Comparison of ENCODE assay signal across 20 mouse cellular contexts in the genomic region with DNA sequence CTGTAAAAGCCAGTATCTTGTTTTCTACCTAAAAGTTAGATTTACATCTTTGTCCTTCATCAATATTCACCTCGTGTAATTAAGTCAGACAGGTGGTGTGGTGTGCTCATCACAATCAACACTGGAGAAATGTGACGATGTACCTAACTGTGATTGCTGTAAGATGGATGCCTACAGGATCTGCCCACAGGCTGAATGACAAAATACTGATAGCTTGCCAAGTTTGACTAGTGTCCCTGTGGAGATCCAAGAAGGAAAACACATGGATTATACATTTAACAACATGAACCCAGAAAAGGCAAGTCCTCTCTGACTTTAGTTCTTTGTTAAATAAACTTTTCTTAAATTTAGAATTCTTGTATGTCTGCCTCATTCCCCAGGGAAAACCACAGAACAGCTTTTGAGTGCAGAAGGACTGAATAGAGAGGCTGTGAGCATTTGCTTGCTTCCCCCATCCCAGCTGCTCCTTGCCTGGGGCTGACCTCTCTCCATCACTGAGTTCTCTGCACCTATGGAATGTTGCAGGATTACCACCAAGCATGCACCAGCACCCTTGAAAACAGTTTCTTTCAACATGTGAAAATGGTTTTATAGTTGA.
DNase-seq lines count a peak whose midpoint lies in the region; ATAC-seq and TF ChIP-seq lines count a peak whose summit lies in the region.
"Had no signal": no experiment of that assay in that cellular context is flagged by ENCODE, and none has a peak within 500 bp of the region (broad histone marks: within the 10 kb centered on the region; RNA-seq: fewer than 3 reads in every experiment).

No protein-coding gene starts in this region.

- no peaks in the 10 kb centered on the region for H3K36me3 ChIP-seq in neural tube, embryonic 14.5 days (ENCODE audit: control insufficient read depth, insufficient read depth, low read length)
- H3K36me3 ChIP-seq: lung, embryonic 15.5 days had no signal

- no peak overlapping the region for H3K4me3 ChIP-seq in left cerebral cortex, adult 2 months
- no peak overlapping the region for H3K4me3 ChIP-seq in neural tube, embryonic 14.5 days (ENCODE audit: low read depth, low read length)
- H3K4me3 ChIP-seq: forebrain, embryonic 13.5 days; lung, embryonic 15.5 days had no signal

- no peak for TF ChIP-seq CTCF in left cerebral cortex, adult 2 months (IDR thresholded peaks at IDR 0.05)

- WGBS in neural tube, embryonic 14.5 days, result 76% methylated on average over 2 of the region's 2 CpGs

- H3K9ac ChIP-seq in neural tube, embryonic 14.5 days (replicated peaks; ENCODE audit: low read depth, low read length), result no peak overlapping the region
- H3K9ac ChIP-seq: forebrain, embryonic 13.5 days; lung, embryonic 15.5 days had no signal

- intact Hi-C loops in left cerebral cortex, adult 2 months (cut with DNase I), result loop anchor here (5.0 kb wide), 1 partner anchor 78 kb away; a partner anchor contains a TSS

- H3K4me1 ChIP-seq in neural tube, embryonic 14.5 days (ENCODE audit: control insufficient read depth, insufficient read depth, low read length), result no peaks in the 10 kb centered on the region
- H3K4me1 ChIP-seq: forebrain, embryonic 13.5 days; lung, embryonic 15.5 days had no signal

- H3K4me2 ChIP-seq in neural tube, embryonic 14.5 days (ENCODE audit: low read depth, low read length), result no peak overlapping the region
- H3K4me2 ChIP-seq: forebrain, embryonic 13.5 days; heart, embryonic 11.5 days; lung, embryonic 15.5 days; midbrain, embryonic 11.5 days had no signal

- peak; percentile 46 to 52 for DNase-seq in cerebellum, adult 18-20 months
- no peak for DNase-seq in cerebellum, postnatal 4 days (ENCODE audit: low spot score in 2 of 2)
- DNase-seq in left cerebral cortex, adult 2 months (ENCODE audit: extremely low spot score in 1 of 2, low spot score in 2 of 2), result no peak
- no peak for DNase-seq in left cerebral cortex, adult 18-20 months (ENCODE audit: low spot score in 2 of 2)
- no peak for DNase-seq in neural tube, embryonic 10.5 days (ENCODE audit: extremely low spot score, low spot score)
- DNase-seq in thymus, postnatal 25 days, result no peak
- no peak for DNase-seq in yolk sac, embryonic 10.5 days (ENCODE audit: low spot score)
- DNase-seq: adrenal gland, adult 8-10 months; embryo, embryonic 11 days; gastrocnemius, postnatal 36 days; kidney, adult 2 months; kidney, postnatal 14 days; retina, postnatal 1 day had no signal

- no peaks in the 10 kb centered on the region for H3K27me3 ChIP-seq in neural tube, embryonic 14.5 days (ENCODE audit: control insufficient read depth, insufficient read depth, low read length)
- H3K27me3 ChIP-seq: CH12.LX; forebrain, embryonic 13.5 days; lung, embryonic 15.5 days had no signal

- H3K9me3 ChIP-seq in neural tube, embryonic 14.5 days (ENCODE audit: control insufficient read depth, low read length), result no peaks in the 10 kb centered on the region
- H3K9me3 ChIP-seq: forebrain, embryonic 13.5 days; lung, embryonic 15.5 days had no signal

- peak overlapping the region; percentile 32; the same call in 1 of the 2 replicates for H3K27ac ChIP-seq in left cerebral cortex, adult 2 months
- no peak overlapping the region for H3K27ac ChIP-seq in neural tube, embryonic 14.5 days (ENCODE audit: low read depth, low read length)
- H3K27ac ChIP-seq: forebrain, embryonic 13.5 days; lung, embryonic 15.5 days had no signal

- ATAC-seq in neural tube, embryonic 14.5 days (ENCODE audit: low read depth), result peak; percentile 35; the same call in 1 of the 2 replicates
- ATAC-seq: forebrain, embryonic 13.5 days; hindbrain, embryonic 16.5 days had no signal

Comparison
In these comparisons a context has a peak if more than half of its experiments do, and no peak if none do; other contexts are left out.
1. DNase-seq: peak in cerebellum, adult 18-20 months (2 of 2); none in cerebellum, postnatal 4 days (0 of 2), left cerebral cortex, adult 2 months (0 of 2), left cerebral cortex, adult 18-20 months (0 of 2), neural tube, embryonic 10.5 days (single experiment), thymus, postnatal 25 days (single experiment) and yolk sac, embryonic 10.5 days (single experiment).